Mouse (Mus musculus): ENCODE results near the gene Dctn2. TPM values are rescaled to one million over a fixed set of nuclear protein-coding genes. Genes with fewer than 3 reads are reported as not detected.

Gene Dctn2
- 245 and 250 TPM in 2 replicates for polyA plus RNA-seq (2016; fragmentation: Nextera tagmentation; extraction: Ambion mirVana)

DNA sequence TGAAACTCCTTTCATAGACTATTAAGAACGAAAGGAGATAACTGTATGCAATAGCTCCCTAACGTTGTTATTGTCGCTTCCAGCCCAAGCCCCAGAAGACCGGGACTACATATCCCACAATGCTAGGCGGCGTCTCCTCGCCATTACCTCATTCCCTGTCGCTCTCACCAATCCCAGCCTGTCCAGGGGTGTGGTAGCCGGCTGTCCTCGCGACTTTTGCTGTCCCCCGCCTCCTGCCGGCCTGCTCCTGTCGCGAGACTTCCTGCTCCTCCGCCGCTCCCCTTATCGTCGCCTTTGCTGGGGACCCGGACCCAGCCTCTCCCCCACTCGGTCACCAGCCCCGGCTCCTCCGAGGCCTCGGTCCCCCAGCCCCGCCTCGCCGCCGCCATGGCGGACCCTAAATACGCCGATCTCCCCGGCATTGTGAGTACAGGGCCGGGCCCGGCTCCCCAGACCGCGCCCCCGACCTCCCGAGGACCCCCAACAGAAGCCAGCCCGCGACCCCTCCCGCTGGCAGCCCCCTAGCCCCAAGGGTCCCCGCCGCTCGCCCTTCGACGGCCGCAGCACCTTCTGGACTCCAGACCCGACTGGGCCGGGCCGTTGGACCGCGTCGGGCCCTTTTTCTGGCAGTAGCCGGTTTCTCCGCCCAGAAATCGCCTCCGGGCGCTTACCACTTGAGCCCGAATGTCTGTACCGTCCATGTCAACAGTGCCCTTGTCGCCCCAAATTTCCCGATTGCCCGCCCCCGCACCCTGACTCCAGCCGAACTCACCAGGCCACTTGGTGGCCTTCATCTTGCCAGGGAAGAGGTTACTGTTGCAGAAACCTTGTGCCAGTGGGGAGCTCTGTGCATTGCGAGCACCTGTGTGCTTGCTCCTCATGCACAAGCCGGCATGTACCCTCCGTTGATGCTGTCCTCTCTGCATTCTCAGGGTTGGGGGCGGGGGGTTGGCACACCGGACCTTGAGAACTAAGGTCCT lies at the start of gene Dctn2:
Gene Dctn2 (plus strand): TSS at position 257 of the 980 bp plus-strand sequence.
- H3K36me3 ChIP-seq = peaks cover 27% of the 10 kb centered on the region
- peak within 1 kb of the TSS; percentile 98 for H3K4me3 ChIP-seq
- no peaks in the 10 kb centered on the region for H3K9me3 ChIP-seq
- peak within 1 kb of the TSS; percentile 90 for H3K27ac ChIP-seq (replicated peaks)
- peaks cover 23% of the 10 kb centered on the region for H3K27me3 ChIP-seq
- peak within 1 kb of the TSS; percentile 99 for H3K9ac ChIP-seq (replicated peaks)
- peak within 1 kb of the TSS; percentile 93 for H3K4me2 ChIP-seq (replicated peaks)
- WGBS = under 1% methylated on average over 70 of the region's 70 CpGs
- ATAC-seq (ENCODE audit: low FRiP score, low read depth) = peak; percentile 97
- H3K4me1 ChIP-seq = peaks cover 38% of the 10 kb centered on the region

DNA sequence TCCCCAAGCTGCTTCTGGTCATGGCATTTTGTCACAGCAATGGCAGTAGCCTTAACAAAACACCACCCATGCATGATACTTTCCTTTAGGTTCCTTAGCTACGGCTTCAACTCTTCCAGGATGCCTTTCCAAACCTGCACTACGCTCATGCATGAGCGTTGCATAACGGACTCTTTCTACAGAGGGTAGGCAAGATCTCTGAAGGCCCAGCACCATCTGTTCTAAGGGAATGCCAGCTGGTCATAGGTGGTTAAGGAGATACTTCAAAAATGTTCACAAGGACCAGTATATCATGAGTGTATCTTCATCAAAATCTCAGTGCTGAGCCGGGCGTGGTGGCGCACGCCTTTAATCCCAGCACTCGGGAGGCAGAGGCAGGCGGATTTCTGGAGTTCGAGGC lies 49.7 kb upstream of the Dctn2 start:
- Histone ChIP-seq H3K4me1 (no peaks in the 10 kb centered on the region), H3K9me3 (no peaks in the 10 kb centered on the region), H3K4me2 (replicated peaks) (no peak overlapping the region), H3K27ac (replicated peaks) (no peak overlapping the region), H3K4me3 (no peak overlapping the region), H3K27me3 (no peaks in the 10 kb centered on the region), H3K36me3 (no peaks in the 10 kb centered on the region), H3K9ac (replicated peaks) (no peak overlapping the region)
- no peak for ATAC-seq (ENCODE audit: low FRiP score, low read depth)
- WGBS = 94% methylated on average over 11 of the region's 11 CpGs

DNA sequence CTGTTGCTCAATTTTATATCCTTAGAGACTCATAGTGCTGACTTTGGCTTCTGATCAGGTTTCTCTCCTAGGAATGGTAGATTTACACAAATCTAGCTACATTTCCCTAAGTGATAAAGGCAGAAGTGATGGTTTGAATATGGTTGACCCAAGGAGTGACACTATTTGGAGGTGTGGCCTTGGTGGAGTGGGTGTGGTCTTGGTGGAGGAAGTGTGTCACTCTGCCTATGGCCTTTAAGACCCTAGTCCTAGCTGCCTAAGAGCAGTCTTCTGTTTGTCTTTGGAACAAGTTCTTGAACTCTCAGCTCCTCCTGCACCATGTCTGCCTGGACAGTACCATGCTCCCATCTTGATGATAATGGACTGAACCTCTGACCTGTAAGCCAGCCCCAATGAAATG lies 49.0 kb upstream of the Dctn2 start:
- no peak overlapping the region for H3K4me2 ChIP-seq (replicated peaks)
- H3K27ac ChIP-seq (replicated peaks) = no peak overlapping the region
- no peak overlapping the region for H3K4me3 ChIP-seq
- H3K9ac ChIP-seq (replicated peaks) = no peak overlapping the region
- no peak for ATAC-seq (ENCODE audit: low FRiP score, low read depth)
- H3K9me3 ChIP-seq = no peaks in the 10 kb centered on the region
- H3K36me3 ChIP-seq = no peaks in the 10 kb centered on the region
- H3K27me3 ChIP-seq = no peaks in the 10 kb centered on the region
- no peaks in the 10 kb centered on the region for H3K4me1 ChIP-seq

DNA sequence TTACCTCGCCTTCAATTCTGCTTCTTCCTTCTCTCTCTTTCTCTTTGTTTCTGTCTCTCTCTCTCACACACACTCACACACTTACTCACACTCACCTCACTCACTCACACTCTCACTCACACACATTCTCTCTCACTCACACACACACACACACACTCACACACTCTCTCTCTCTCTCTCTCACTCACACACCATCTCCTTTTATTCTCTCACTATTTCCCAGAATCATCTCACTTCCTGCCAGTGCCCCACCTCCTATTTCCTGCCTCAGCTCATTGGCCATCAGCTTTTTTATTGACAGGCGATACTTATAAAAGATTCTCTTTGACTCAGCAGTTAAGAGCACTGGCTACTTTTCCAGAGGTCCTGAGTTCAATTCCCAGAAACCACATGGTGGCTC lies 47.8 kb upstream of the Dctn2 start:
- H3K27ac ChIP-seq (replicated peaks) = no peak overlapping the region
- no peaks in the 10 kb centered on the region for H3K27me3 ChIP-seq
- no peaks in the 10 kb centered on the region for H3K36me3 ChIP-seq
- 88% methylated on average over 2 of the region's 2 CpGs for WGBS
- H3K9me3 ChIP-seq = no peaks in the 10 kb centered on the region
- no peak overlapping the region for H3K9ac ChIP-seq (replicated peaks)
- H3K4me1 ChIP-seq = no peaks in the 10 kb centered on the region
- no peak overlapping the region for H3K4me2 ChIP-seq (replicated peaks)
- ATAC-seq (ENCODE audit: low FRiP score, low read depth) = no peak
- no peak overlapping the region for H3K4me3 ChIP-seq

DNA sequence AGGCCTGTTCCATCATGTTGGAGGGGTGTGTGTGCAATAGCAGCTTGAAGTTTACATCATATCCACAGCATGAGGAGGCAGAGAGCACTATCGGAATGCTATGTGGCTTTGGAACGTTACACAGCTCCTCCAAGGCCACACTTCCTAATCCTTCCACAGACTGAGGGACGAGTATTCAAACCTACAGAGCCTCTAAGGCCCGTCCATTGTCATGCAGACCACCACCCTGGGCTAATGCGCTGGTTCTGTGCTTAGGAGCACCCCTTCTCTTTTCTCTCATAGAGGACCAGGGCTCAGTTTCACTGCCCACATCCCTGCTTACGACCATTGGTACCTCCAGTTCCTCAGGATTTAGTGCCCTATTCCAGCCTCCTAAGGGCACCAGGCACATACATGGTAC lies 41.0 kb upstream of the Dctn2 start:
- Histone ChIP-seq H3K4me2 (replicated peaks) (no peak overlapping the region), H3K9me3 (no peaks in the 10 kb centered on the region), H3K4me3 (no peak overlapping the region), H3K9ac (replicated peaks) (no peak overlapping the region), H3K27ac (replicated peaks) (no peak overlapping the region), H3K4me1 (0 out of 2 replicates have a peak, but pooled peaks cover 2% of the 10 kb centered on the region), H3K36me3 (peaks cover 15% of the 10 kb centered on the region), H3K27me3 (peaks cover 14% of the 10 kb centered on the region; the same call in 1 of the 2 replicates)
- 20% methylated on average over 6 of the region's 6 CpGs for WGBS
- ATAC-seq (ENCODE audit: low FRiP score, low read depth) = no peak

DNA sequence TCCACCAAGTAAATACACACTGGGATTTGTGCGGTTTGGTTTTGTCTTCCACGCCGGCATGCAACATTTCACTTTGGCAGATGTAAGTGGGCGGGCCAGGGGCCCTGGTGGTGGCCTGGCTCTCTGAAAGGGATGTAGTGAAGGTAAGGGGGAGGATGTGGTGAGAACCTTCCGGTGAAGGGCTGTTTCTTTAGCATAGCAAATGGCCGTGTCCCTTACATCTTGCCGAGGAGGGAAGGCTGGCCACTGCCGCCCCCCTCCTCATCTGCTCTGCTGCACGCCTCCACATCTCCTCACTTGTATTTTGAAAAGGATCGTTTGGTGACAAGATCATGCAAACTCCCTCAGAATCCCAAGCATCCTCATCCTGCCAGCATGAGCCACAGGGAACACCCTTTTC lies 40.4 kb upstream of the Dctn2 start:
- Histone ChIP-seq H3K27ac (replicated peaks) (no peak overlapping the region), H3K9me3 (no peaks in the 10 kb centered on the region), H3K9ac (replicated peaks) (no peak overlapping the region), H3K27me3 (peaks cover 14% of the 10 kb centered on the region; the same call in 1 of the 2 replicates), H3K36me3 (peaks cover 20% of the 10 kb centered on the region), H3K4me3 (no peak overlapping the region), H3K4me2 (replicated peaks) (no peak overlapping the region), H3K4me1 (0 out of 2 replicates have a peak, but pooled peaks cover 2% of the 10 kb centered on the region)
- WGBS = 36% methylated on average over 10 of the region's 10 CpGs
- ATAC-seq (ENCODE audit: low FRiP score, low read depth) = no peak

DNA sequence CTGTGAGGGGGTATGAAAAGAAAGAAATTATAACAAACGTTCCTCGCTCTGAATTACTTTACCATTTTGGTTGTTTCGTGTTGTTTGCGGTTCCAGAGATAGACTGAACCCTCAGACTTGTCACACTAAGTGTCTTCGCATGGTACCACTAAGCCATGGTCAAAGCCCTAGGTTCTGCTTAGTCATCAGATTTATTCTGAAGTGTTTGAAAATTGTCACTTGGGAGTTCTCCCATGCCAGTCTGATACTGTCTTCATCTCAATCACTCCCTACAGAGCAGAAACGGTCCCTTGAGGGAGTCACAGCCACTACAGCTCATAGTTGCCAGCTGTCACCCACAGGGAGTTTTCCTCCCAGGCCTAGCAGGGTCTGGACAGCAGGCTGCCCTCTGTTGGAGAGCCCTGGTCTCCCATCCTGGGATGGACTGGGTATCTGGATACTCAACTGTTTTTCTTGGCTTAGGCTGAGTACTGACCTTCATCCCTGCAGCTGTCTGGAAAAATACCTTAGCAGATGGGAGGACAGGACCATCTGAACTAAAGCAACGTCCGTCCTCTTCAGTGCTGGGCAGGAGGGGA lies 39.8 kb upstream of the Dctn2 start:
- Histone ChIP-seq H3K4me2 (replicated peaks) (no peak overlapping the region), H3K27ac (replicated peaks) (no peak overlapping the region), H3K9me3 (no peaks in the 10 kb centered on the region), H3K9ac (replicated peaks) (no peak overlapping the region), H3K27me3 (peaks cover 14% of the 10 kb centered on the region; the same call in 1 of the 2 replicates), H3K36me3 (peaks cover 21% of the 10 kb centered on the region), H3K4me1 (0 out of 2 replicates have a peak, but pooled peaks cover 2% of the 10 kb centered on the region), H3K4me3 (no peak overlapping the region)
- no peak for ATAC-seq (ENCODE audit: low FRiP score, low read depth)
- WGBS = 67% methylated on average over 8 of the region's 8 CpGs

DNA sequence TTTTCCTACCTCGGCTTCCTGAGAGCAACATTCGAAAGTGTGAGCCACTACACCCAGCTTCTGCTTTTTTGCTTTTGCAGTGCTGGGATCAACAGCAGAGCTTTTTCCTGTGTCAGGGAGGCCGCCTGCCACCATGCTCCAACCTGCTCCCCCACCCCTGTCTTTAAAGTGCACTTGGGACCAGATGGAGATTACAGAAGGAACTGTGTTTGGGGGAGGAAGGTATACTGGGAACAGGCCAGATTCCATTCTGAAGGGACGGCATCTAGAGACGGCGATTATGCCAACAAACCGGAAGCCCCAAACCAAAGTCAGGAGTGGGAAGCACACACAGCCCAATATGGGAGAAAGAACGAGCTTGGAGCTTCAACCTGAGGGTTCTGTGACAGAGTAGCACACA lies 39.0 kb upstream of the Dctn2 start:
- Histone ChIP-seq H3K27ac (replicated peaks) (no peak overlapping the region), H3K27me3 (peaks cover 16% of the 10 kb centered on the region; the same call in 1 of the 2 replicates), H3K4me2 (replicated peaks) (no peak overlapping the region), H3K36me3 (peaks cover 21% of the 10 kb centered on the region), H3K9me3 (no peaks in the 10 kb centered on the region), H3K4me1 (0 out of 2 replicates have a peak, but pooled peaks cover 2% of the 10 kb centered on the region), H3K9ac (replicated peaks) (peak overlapping the region; percentile 20; the same call in 1 of the 2 replicates), H3K4me3 (no peak overlapping the region)
- ATAC-seq (ENCODE audit: low FRiP score, low read depth) = no peak
- WGBS = 87% methylated on average over 8 of the region's 8 CpGs

DNA sequence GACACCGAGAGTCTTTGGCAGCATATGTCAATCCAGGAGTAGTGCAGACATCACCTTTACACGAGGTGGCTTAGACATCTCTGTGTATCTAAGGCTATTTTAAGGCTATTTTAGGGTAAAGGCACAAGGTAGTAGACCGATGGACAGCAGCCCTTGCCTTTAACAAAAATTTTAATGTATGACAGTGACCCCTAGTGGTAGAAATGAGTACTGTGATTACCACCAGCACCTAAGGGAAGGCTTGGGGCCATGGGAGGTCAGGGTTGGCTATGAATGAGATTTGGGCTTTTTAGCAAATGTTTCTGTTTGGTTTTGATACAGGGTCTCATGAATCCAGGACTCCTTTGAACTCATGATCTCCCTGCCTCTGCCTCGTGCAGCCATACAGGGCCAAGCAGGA lies 37.3 kb upstream of the Dctn2 start:
- H3K36me3 ChIP-seq = peaks cover 27% of the 10 kb centered on the region

DNA sequence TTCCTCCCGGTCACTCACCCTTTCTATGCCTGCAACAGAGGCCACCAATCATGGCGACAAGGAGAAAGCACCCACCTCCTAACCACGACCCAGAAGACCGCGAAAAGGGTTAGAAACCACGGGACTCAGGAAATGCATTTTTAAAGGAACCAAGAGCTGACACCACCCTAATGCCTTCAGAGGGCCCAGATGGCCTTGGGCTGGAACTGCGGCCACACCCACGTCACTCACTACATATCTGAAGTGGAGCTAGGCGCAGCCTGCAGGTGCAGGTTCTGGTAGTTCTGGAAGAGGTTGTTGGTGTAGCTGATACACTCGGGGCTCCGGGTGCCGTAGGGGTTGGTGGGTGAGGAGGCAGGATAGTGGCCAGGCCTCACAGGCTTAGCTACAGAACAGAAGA lies 35.5 kb upstream of the Dctn2 start:
- Histone ChIP-seq H3K27ac (replicated peaks) (no peak overlapping the region), H3K9me3 (no peaks in the 10 kb centered on the region), H3K36me3 (peaks cover 34% of the 10 kb centered on the region), H3K27me3 (peaks cover 16% of the 10 kb centered on the region; the same call in 1 of the 2 replicates), H3K9ac (replicated peaks) (no peak overlapping the region), H3K4me1 (0 out of 2 replicates have a peak, but pooled peaks cover 2% of the 10 kb centered on the region), H3K4me3 (no peak overlapping the region), H3K4me2 (replicated peaks) (no peak overlapping the region)
- WGBS = 88% methylated on average over 12 of the region's 12 CpGs
- no peak for ATAC-seq (ENCODE audit: low FRiP score, low read depth)

More for the DNA sequence above, 37.3 kb upstream of the Dctn2 start:
- Histone ChIP-seq H3K27ac (replicated peaks) (no peak overlapping the region), H3K4me3 (no peak overlapping the region), H3K27me3 (peaks cover 16% of the 10 kb centered on the region; the same call in 1 of the 2 replicates), H3K9me3 (no peaks in the 10 kb centered on the region), H3K9ac (replicated peaks) (no peak overlapping the region), H3K4me2 (replicated peaks) (no peak overlapping the region), H3K4me1 (0 out of 2 replicates have a peak, but pooled peaks cover 2% of the 10 kb centered on the region)
- 23% methylated on average over 4 of the region's 4 CpGs for whole genome bisulfite sequencing
- peak; percentile 36 for ATAC-seq (ENCODE audit: low FRiP score, low read depth)

DNA sequence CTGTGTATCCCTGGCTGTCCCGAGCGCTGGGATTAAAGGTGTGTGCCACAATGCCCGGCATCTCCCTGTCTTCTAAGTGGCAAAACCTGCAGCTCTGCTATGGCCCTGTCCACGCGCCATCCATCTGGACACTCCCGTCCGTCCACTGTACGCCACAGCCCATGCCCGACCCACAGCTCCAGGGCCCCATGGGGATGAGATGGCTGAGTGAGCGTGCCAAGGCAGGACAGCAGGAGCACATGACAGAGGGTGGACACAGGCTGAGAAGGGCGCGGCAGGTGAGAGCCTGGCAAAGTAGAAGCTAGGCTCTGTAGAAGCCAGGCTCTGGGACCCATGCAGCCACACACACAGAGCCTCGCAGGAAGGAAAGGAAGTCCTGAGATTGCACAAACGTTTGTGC lies 34.4 kb upstream of the Dctn2 start:
- H3K9ac ChIP-seq (replicated peaks) = no peak overlapping the region
- H3K4me3 ChIP-seq = no peak overlapping the region
- peaks cover 16% of the 10 kb centered on the region; the same call in 1 of the 2 replicates for H3K27me3 ChIP-seq
- H3K4me2 ChIP-seq (replicated peaks) = no peak overlapping the region
- no peaks in the 10 kb centered on the region for H3K9me3 ChIP-seq
- no peak overlapping the region for H3K27ac ChIP-seq (replicated peaks)
- 88% methylated on average over 14 of the region's 14 CpGs for WGBS
- ATAC-seq (ENCODE audit: low FRiP score, low read depth) = no peak
- no peaks in the 10 kb centered on the region for H3K4me1 ChIP-seq
- H3K36me3 ChIP-seq = peaks cover 44% of the 10 kb centered on the region

DNA sequence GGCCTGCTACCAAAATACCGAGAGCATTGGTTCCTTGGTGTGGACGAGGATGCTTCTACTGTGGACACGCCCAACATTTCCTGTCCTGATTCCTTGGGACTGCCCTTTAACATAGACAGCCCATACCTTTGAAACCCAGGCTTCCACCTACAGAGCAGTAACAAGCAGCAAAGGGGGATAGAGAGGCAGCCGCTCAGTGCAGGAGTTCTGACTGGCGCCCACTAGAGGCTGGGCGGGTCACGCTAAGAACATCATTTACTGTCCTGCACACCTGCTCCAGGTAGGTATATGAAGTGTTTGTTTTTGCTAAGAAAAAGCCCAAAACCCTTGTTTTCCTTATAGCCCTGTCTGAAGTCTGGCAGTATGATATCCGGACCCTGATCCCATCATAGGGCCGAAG lies 33.0 kb upstream of the Dctn2 start:
- WGBS = 82% methylated on average over 9 of the region's 9 CpGs
- Histone ChIP-seq H3K9ac (replicated peaks) (no peak overlapping the region), H3K27ac (replicated peaks) (no peak overlapping the region), H3K4me3 (no peak overlapping the region), H3K4me1 (no peaks in the 10 kb centered on the region), H3K27me3 (peaks cover 8% of the 10 kb centered on the region; the same call in 1 of the 2 replicates), H3K36me3 (peaks cover 48% of the 10 kb centered on the region), H3K9me3 (no peaks in the 10 kb centered on the region), H3K4me2 (replicated peaks) (no peak overlapping the region)
- no peak for ATAC-seq (ENCODE audit: low FRiP score, low read depth)

All from midbrain, embryonic 12.5 days (tissue).